Mouse (Mus musculus): Measurements from ENCODE around the gene Vps45. TPM values are rescaled to one million over a fixed set of nuclear protein-coding genes. Genes with fewer than 3 reads are reported as not detected.
A peak's percentile ranks its signal among the peaks of the same experiment; 100 is the strongest.
"Not testable (repeated sequence)": the region's sequence is repeated elsewhere in the genome, so short reads cannot be mapped to it uniquely, and the experiment has no call there.

Vps45 gene
- polyA plus RNA-seq, 1 experiment from 2014 or later = 20.7 TPM

- Histone ChIP-seq H3K4me3 (ENCODE audit: low read depth, low read length) (no peak overlapping the region), H3K27me3 (ENCODE audit: control insufficient read depth, insufficient read depth, low read length) (no peaks in the 10 kb centered on the region), H3K4me2 (ENCODE audit: low read depth, low read length) (no peak overlapping the region), H3K9me3 (replicated peaks; ENCODE audit: control insufficient read depth, low read length) (no peaks in the 10 kb centered on the region), H3K36me3 (replicated peaks; ENCODE audit: control insufficient read depth, insufficient read depth, low read depth, low read length) (no peaks in the 10 kb centered on the region), H3K27ac (replicated peaks; ENCODE audit: low read depth, low read length) (no peak overlapping the region), H3K9ac (replicated peaks; ENCODE audit: low read length) (no peak overlapping the region), H3K4me1 (ENCODE audit: control insufficient read depth, insufficient read depth, low read length) (no peaks in the 10 kb centered on the region)
- no peak for ATAC-seq (replicated peaks; ENCODE audit: insufficient number of reproducible peaks, low FRiP score, low TSS enrichment, low read depth)
- peak; percentile 57 for DNase-seq (ENCODE audit: low spot score)
- WGBS = 79% methylated on average over 5 of the region's 5 CpGs
Measured at GRCm38 (mm10) chr3:95959082-95959481, 99.2 kb downstream of the Vps45 start.

- no peak overlapping the region for H3K4me3 ChIP-seq (ENCODE audit: low read depth, low read length)
- 83% methylated on average over 8 of the region's 8 CpGs for WGBS
- no peak for DNase-seq (ENCODE audit: low spot score)
- H3K27me3 ChIP-seq (ENCODE audit: control insufficient read depth, insufficient read depth, low read length) = no peaks in the 10 kb centered on the region
- H3K27ac ChIP-seq (replicated peaks; ENCODE audit: low read depth, low read length) = no peak overlapping the region
- H3K4me1 ChIP-seq (ENCODE audit: control insufficient read depth, insufficient read depth, low read length) = no peaks in the 10 kb centered on the region
- H3K4me2 ChIP-seq (ENCODE audit: low read depth, low read length) = no peak overlapping the region
- no peaks in the 10 kb centered on the region for H3K9me3 ChIP-seq (replicated peaks; ENCODE audit: control insufficient read depth, low read length)
- H3K36me3 ChIP-seq (replicated peaks; ENCODE audit: control insufficient read depth, insufficient read depth, low read depth, low read length) = no peaks in the 10 kb centered on the region
- H3K9ac ChIP-seq (replicated peaks; ENCODE audit: low read length) = no peak overlapping the region
- no peak for ATAC-seq (replicated peaks; ENCODE audit: insufficient number of reproducible peaks, low FRiP score, low TSS enrichment, low read depth)
Measured at GRCm38 (mm10) chr3:95957359-95958148, 100.7 kb downstream of the Vps45 start.

DNA sequence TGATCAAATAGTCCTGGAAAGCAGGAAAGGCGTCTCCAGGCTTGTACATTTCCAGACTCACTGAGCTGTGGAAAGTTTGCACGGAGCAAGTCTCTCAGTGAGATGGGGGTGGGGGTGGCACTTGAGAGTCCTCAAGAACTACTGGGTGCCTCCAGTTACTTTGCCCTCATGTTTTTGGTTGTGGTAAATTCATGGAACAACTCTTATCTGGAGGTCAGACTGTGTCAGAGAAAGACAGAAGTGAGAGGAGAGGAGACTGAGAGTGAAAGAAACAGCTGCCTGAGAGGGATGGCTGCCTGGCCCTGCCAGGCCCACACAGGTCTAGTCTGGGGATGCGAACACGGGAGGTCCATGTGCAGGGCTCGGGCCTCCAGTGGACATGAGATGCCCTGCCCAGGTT lies 102.9 kb downstream of the Vps45 start:
- ATAC-seq (replicated peaks; ENCODE audit: insufficient number of reproducible peaks, low FRiP score, low TSS enrichment, low read depth) (no peak), DNase-seq (ENCODE audit: low spot score) (no peak)
- no peak overlapping the region for H3K4me3 ChIP-seq (ENCODE audit: low read depth, low read length)
- H3K36me3 ChIP-seq (replicated peaks; ENCODE audit: control insufficient read depth, insufficient read depth, low read depth, low read length) = no peaks in the 10 kb centered on the region
- no peaks in the 10 kb centered on the region for H3K27me3 ChIP-seq (ENCODE audit: control insufficient read depth, insufficient read depth, low read length)
- no peak overlapping the region for H3K9ac ChIP-seq (replicated peaks; ENCODE audit: low read length)
- no peaks in the 10 kb centered on the region for H3K4me1 ChIP-seq (ENCODE audit: control insufficient read depth, insufficient read depth, low read length)
- H3K27ac ChIP-seq (replicated peaks; ENCODE audit: low read depth, low read length) = no peak overlapping the region
- no peaks in the 10 kb centered on the region for H3K9me3 ChIP-seq (replicated peaks; ENCODE audit: control insufficient read depth, low read length)
- 87% methylated on average over 5 of the region's 5 CpGs for WGBS
- H3K4me2 ChIP-seq (ENCODE audit: low read depth, low read length) = no peak overlapping the region

DNA sequence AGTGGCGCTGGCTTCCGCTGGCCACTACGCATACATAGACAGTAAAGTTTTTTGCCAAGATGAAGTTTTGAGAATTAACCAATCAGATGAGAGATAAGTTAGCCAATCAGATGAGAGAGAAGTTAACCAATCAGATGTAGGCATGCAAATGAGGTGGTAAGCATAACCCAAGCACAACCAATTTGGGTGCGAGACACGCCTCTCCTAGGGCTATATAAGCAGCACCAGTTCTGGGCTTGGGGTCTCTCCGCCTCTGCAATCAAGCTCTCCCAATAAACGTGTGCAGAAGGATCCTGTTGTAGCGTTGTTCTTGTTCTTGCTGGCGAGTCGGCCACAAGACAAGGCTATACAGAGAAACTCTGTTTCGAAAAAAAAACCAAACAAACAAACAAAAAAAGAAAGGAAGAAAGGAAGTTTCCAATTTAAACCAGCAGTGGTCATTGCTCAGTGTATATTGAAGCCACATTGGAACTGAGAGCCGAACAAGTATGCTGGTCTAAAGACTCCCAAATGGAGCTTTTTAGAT lies 103.6 kb downstream of the Vps45 start:
- H3K27me3 ChIP-seq (ENCODE audit: control insufficient read depth, insufficient read depth, low read length); H3K36me3 ChIP-seq (replicated peaks; ENCODE audit: control insufficient read depth, insufficient read depth, low read depth, low read length); H3K4me1 ChIP-seq (ENCODE audit: control insufficient read depth, insufficient read depth, low read length); H3K9me3 ChIP-seq (replicated peaks; ENCODE audit: control insufficient read depth, low read length); H3K9ac ChIP-seq (replicated peaks; ENCODE audit: low read length); H3K27ac ChIP-seq (replicated peaks; ENCODE audit: low read depth, low read length); H3K4me3 ChIP-seq (ENCODE audit: low read depth, low read length); H3K4me2 ChIP-seq (ENCODE audit: low read depth, low read length); DNase-seq (ENCODE audit: low spot score); ATAC-seq (replicated peaks; ENCODE audit: insufficient number of reproducible peaks, low FRiP score, low TSS enrichment, low read depth): not testable (repeated sequence)
- WGBS = 86% methylated on average over 12 of the region's 12 CpGs

DNA sequence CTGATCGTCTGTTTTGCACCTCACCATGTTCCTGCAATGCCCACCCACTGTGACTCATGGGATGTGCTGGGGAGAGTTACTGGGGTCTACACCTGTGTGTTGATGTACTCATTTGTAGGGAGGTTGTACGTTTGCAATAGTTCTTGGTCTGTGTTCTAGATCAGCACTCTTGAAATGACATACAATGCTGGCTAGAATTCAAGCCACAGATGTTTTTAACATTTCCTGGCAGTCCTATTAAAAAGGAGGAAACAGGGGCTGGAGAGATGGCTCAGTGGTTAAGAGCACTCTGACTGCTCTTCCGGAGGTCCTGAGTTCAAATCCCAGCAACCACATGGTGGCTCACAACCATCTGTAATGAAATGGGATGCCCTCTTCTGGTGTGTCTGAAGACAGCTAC lies 104.7 kb downstream of the Vps45 start:
- Histone ChIP-seq H3K27ac (replicated peaks; ENCODE audit: low read depth, low read length) (no peak overlapping the region), H3K9me3 (replicated peaks; ENCODE audit: control insufficient read depth, low read length) (no peaks in the 10 kb centered on the region), H3K4me2 (ENCODE audit: low read depth, low read length) (no peak overlapping the region), H3K9ac (replicated peaks; ENCODE audit: low read length) (no peak overlapping the region), H3K4me1 (ENCODE audit: control insufficient read depth, insufficient read depth, low read length) (no peaks in the 10 kb centered on the region), H3K4me3 (ENCODE audit: low read depth, low read length) (no peak overlapping the region), H3K36me3 (replicated peaks; ENCODE audit: control insufficient read depth, insufficient read depth, low read depth, low read length) (no peaks in the 10 kb centered on the region), H3K27me3 (ENCODE audit: control insufficient read depth, insufficient read depth, low read length) (no peaks in the 10 kb centered on the region)
- 77% methylated on average over 3 of the region's 3 CpGs for WGBS
- DNase-seq (ENCODE audit: low spot score) (no peak), ATAC-seq (replicated peaks; ENCODE audit: insufficient number of reproducible peaks, low FRiP score, low TSS enrichment, low read depth) (no peak)

GRCm38 (mm10) chr3:95953023-95953422 lies 105.2 kb downstream of the Vps45 start:
- Histone ChIP-seq H3K4me3 (ENCODE audit: low read depth, low read length) (no peak overlapping the region), H3K4me1 (ENCODE audit: control insufficient read depth, insufficient read depth, low read length) (no peaks in the 10 kb centered on the region), H3K27ac (replicated peaks; ENCODE audit: low read depth, low read length) (no peak overlapping the region), H3K9me3 (replicated peaks; ENCODE audit: control insufficient read depth, low read length) (no peaks in the 10 kb centered on the region), H3K36me3 (replicated peaks; ENCODE audit: control insufficient read depth, insufficient read depth, low read depth, low read length) (no peaks in the 10 kb centered on the region), H3K27me3 (ENCODE audit: control insufficient read depth, insufficient read depth, low read length) (no peaks in the 10 kb centered on the region), H3K9ac (replicated peaks; ENCODE audit: low read length) (no peak overlapping the region), H3K4me2 (ENCODE audit: low read depth, low read length) (no peak overlapping the region)
- no peak for DNase-seq (ENCODE audit: low spot score)
- no peak for ATAC-seq (replicated peaks; ENCODE audit: insufficient number of reproducible peaks, low FRiP score, low TSS enrichment, low read depth)

DNA sequence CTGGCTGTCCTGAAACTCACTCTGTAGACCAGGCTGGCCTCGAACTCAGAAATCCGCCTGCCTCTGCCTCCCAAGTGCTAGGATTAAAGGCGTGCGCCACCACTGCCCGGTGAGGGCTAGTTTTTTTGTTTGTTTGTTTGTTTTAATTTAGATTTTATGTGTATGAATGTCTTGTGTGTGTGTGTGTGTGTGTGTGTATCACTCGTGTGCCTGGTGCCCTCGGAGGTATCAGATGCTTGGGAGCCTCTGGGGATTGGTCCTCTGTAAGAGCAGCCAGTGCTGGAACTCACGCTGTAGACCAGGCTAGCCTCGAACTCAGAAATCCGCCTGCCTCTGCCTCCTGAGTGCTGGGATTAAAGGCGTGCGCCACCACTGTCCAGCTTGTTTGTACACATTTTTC lies 106.7 kb downstream of the Vps45 start:
- WGBS = 64% methylated on average over 12 of the region's 12 CpGs
- not testable (repeated sequence) for DNase-seq (ENCODE audit: low spot score); H3K36me3 ChIP-seq (replicated peaks; ENCODE audit: control insufficient read depth, insufficient read depth, low read depth, low read length); H3K4me1 ChIP-seq (ENCODE audit: control insufficient read depth, insufficient read depth, low read length); H3K27me3 ChIP-seq (ENCODE audit: control insufficient read depth, insufficient read depth, low read length); H3K9me3 ChIP-seq (replicated peaks; ENCODE audit: control insufficient read depth, low read length)
- Histone ChIP-seq H3K9ac (replicated peaks; ENCODE audit: low read length) (peak overlapping the region; percentile 67), H3K4me3 (ENCODE audit: low read depth, low read length) (peak overlapping the region; percentile 51), H3K4me2 (ENCODE audit: low read depth, low read length) (peak overlapping the region; percentile 67), H3K27ac (replicated peaks; ENCODE audit: low read depth, low read length) (peak overlapping the region; percentile 82)
- 0 out of 2 replicates have a peak, but pooled peaks have one; percentile 31 for ATAC-seq (replicated peaks; ENCODE audit: insufficient number of reproducible peaks, low FRiP score, low TSS enrichment, low read depth)

GRCm38 (mm10) chr3:95950763-95951551 lies 107.3 kb downstream of the Vps45 start:
- H3K36me3 ChIP-seq (replicated peaks; ENCODE audit: control insufficient read depth, insufficient read depth, low read depth, low read length) = no peaks in the 10 kb centered on the region
- ATAC-seq (replicated peaks; ENCODE audit: insufficient number of reproducible peaks, low FRiP score, low TSS enrichment, low read depth) = peak; percentile 91
- no peaks in the 10 kb centered on the region for H3K27me3 ChIP-seq (ENCODE audit: control insufficient read depth, insufficient read depth, low read length)
- peak; percentile 92 for DNase-seq (ENCODE audit: low spot score)
- H3K4me1 ChIP-seq (ENCODE audit: control insufficient read depth, insufficient read depth, low read length) = no peaks in the 10 kb centered on the region
- H3K9me3 ChIP-seq (replicated peaks; ENCODE audit: control insufficient read depth, low read length) = no peaks in the 10 kb centered on the region
- H3K4me3 ChIP-seq (ENCODE audit: low read depth, low read length) = peak overlapping the region; percentile 51
- peak overlapping the region; percentile 67 for H3K9ac ChIP-seq (replicated peaks; ENCODE audit: low read length)
- peak overlapping the region; percentile 67 for H3K4me2 ChIP-seq (ENCODE audit: low read depth, low read length)
- peak overlapping the region; percentile 82 for H3K27ac ChIP-seq (replicated peaks; ENCODE audit: low read depth, low read length)
- 2% methylated on average over 49 of the region's 49 CpGs for WGBS
